ENCODE assay signal across 16 mouse cellular contexts in genomic region chr12:8898879-8899785, GRCm38 (mm10). TPM values are rescaled to one million over a fixed set of nuclear protein-coding genes. Genes with fewer than 3 reads are reported as not detected.
A peak's percentile ranks its signal among the peaks of the same experiment; 100 is the strongest.
DNase-seq lines count a peak whose midpoint lies in the region; ATAC-seq lines count a peak whose summit lies in the region.
"Had no signal": no experiment of that assay in that cellular context is flagged by ENCODE, and none has a peak within 500 bp of the region (broad histone marks: within the 10 kb centered on the region; RNA-seq: fewer than 3 reads in every experiment).

No protein-coding gene starts in this region.

- no peaks in the 10 kb centered on the region for H3K9me3 ChIP-seq in midbrain, embryonic 10.5 days (replicated peaks)
- H3K9me3 ChIP-seq in midbrain, embryonic 13.5 days: no peaks in the 10 kb centered on the region
- no peaks in the 10 kb centered on the region for H3K9me3 ChIP-seq in forebrain, embryonic 14.5 days (replicated peaks; ENCODE audit: control insufficient read depth, low read length)
- H3K9me3 ChIP-seq in limb, embryonic 13.5 days: no peaks in the 10 kb centered on the region
- H3K9me3 ChIP-seq in kidney, embryonic 14.5 days (ENCODE audit: control insufficient read depth, low read length): no peaks in the 10 kb centered on the region

- peak overlapping the region; percentile 76 for H3K27ac ChIP-seq in midbrain, embryonic 10.5 days (replicated peaks)
- H3K27ac ChIP-seq in midbrain, embryonic 13.5 days: no peak overlapping the region
- no peak overlapping the region for H3K27ac ChIP-seq in forebrain, embryonic 14.5 days (ENCODE audit: low read depth, low read length)
- peak overlapping the region; percentile 52; the same call in 1 of the 2 replicates for H3K27ac ChIP-seq in limb, embryonic 13.5 days
- no peak overlapping the region for H3K27ac ChIP-seq in kidney, embryonic 14.5 days (ENCODE audit: low read depth, low read length)
- H3K27ac ChIP-seq: layer of hippocampus, adult 2 months had no signal

- H3K4me1 ChIP-seq in midbrain, embryonic 10.5 days: peaks cover 42% of the 10 kb centered on the region
- peaks cover 18% of the 10 kb centered on the region for H3K4me1 ChIP-seq in midbrain, embryonic 13.5 days (replicated peaks)
- H3K4me1 ChIP-seq in forebrain, embryonic 14.5 days (ENCODE audit: control insufficient read depth, insufficient read depth, low read length): peaks cover 9% of the 10 kb centered on the region
- H3K4me1 ChIP-seq in limb, embryonic 13.5 days: peaks cover 43% of the 10 kb centered on the region
- H3K4me1 ChIP-seq in kidney, embryonic 14.5 days (ENCODE audit: control insufficient read depth, insufficient read depth, low read length): peaks cover 9% of the 10 kb centered on the region; the same call in 1 of the 2 replicates

- no peaks in the 10 kb centered on the region for H3K27me3 ChIP-seq in midbrain, embryonic 10.5 days (ENCODE audit: low read depth, poor library complexity, severe bottlenecking)
- H3K27me3 ChIP-seq in midbrain, embryonic 13.5 days: no peaks in the 10 kb centered on the region
- H3K27me3 ChIP-seq in forebrain, embryonic 14.5 days (replicated peaks; ENCODE audit: control insufficient read depth, insufficient read depth, low read length): no peaks in the 10 kb centered on the region
- H3K27me3 ChIP-seq in limb, embryonic 13.5 days: no peaks in the 10 kb centered on the region
- H3K27me3 ChIP-seq in kidney, embryonic 14.5 days (ENCODE audit: control insufficient read depth, insufficient read depth, low read length): no peaks in the 10 kb centered on the region

- no peak for DNase-seq in midbrain, embryonic 10.5 days (ENCODE audit: low spot score)
- peak; percentile 48 for DNase-seq in forebrain, embryonic 14.5 days (ENCODE audit: low spot score)
- no peak for DNase-seq in frontal cortex, postnatal 10 days (ENCODE audit: low spot score in 2 of 2)
- no peak for DNase-seq in cerebellum, adult 9-10 months
- DNase-seq: cerebellum, adult 18-20 months; gastrocnemius, postnatal 36 days; kidney, adult 2 months; lung, adult 18-20 months; right cerebral cortex, postnatal 25 days; thymus, postnatal 4 days had no signal

- H3K36me3 ChIP-seq in midbrain, embryonic 10.5 days: no peaks in the 10 kb centered on the region
- no peaks in the 10 kb centered on the region for H3K36me3 ChIP-seq in midbrain, embryonic 13.5 days
- H3K36me3 ChIP-seq in forebrain, embryonic 14.5 days (ENCODE audit: control insufficient read depth, insufficient read depth, low read length): no peaks in the 10 kb centered on the region
- no peaks in the 10 kb centered on the region for H3K36me3 ChIP-seq in limb, embryonic 13.5 days
- no peaks in the 10 kb centered on the region for H3K36me3 ChIP-seq in kidney, embryonic 14.5 days (ENCODE audit: control insufficient read depth, insufficient read depth, low read length)

- ATAC-seq in midbrain, embryonic 13.5 days: no peak
- peak; percentile 48; the same call in 1 of the 2 replicates for ATAC-seq in forebrain, embryonic 14.5 days
- no peak for ATAC-seq in limb, embryonic 13.5 days (ENCODE audit: low FRiP score, low read depth)
- ATAC-seq in kidney, embryonic 14.5 days (ENCODE audit: low FRiP score, low TSS enrichment): no peak

- 61% methylated on average over 19 of the region's 19 CpGs for WGBS in midbrain, embryonic 10.5 days
- 47% methylated on average over 19 of the region's 19 CpGs for WGBS in midbrain, embryonic 13.5 days
- WGBS in forebrain, embryonic 14.5 days: 44% methylated on average over 19 of the region's 19 CpGs
- 71% methylated on average over 19 of the region's 19 CpGs for WGBS in limb, embryonic 13.5 days
- 76% methylated on average over 19 of the region's 19 CpGs for WGBS in kidney, embryonic 14.5 days

- no peak overlapping the region for H3K4me3 ChIP-seq in midbrain, embryonic 10.5 days
- no peak overlapping the region for H3K4me3 ChIP-seq in midbrain, embryonic 13.5 days (replicated peaks)
- H3K4me3 ChIP-seq in forebrain, embryonic 14.5 days (ENCODE audit: low read depth, low read length): no peak overlapping the region
- H3K4me3 ChIP-seq in limb, embryonic 13.5 days: no peak overlapping the region
- H3K4me3 ChIP-seq in kidney, embryonic 14.5 days (ENCODE audit: low read length): no peak overlapping the region
- H3K4me3 ChIP-seq: erythroblast, embryonic 14.5 days; layer of hippocampus, adult 2 months; megakaryocyte, embryonic 14.5 days had no signal

- H3K9ac ChIP-seq in midbrain, embryonic 13.5 days (replicated peaks): no peak overlapping the region
- no peak overlapping the region for H3K9ac ChIP-seq in forebrain, embryonic 14.5 days (ENCODE audit: low read length)
- no peak overlapping the region for H3K9ac ChIP-seq in limb, embryonic 13.5 days
- no peak overlapping the region for H3K9ac ChIP-seq in kidney, embryonic 14.5 days (ENCODE audit: low read depth, low read length)

- no peak overlapping the region for H3K4me2 ChIP-seq in midbrain, embryonic 13.5 days (replicated peaks)
- H3K4me2 ChIP-seq in forebrain, embryonic 14.5 days (ENCODE audit: low read length): no peak overlapping the region
- no peak overlapping the region for H3K4me2 ChIP-seq in limb, embryonic 13.5 days (replicated peaks)
- H3K4me2 ChIP-seq in kidney, embryonic 14.5 days (replicated peaks; ENCODE audit: low read depth, low read length): no peak overlapping the region

RNA-seq across cellular contexts. Expression of gene Laptm4a, which starts 22.3 kb away (rescaled TPM):
- 144 and 174 TPM in 2 replicates for polyA plus RNA-seq in midbrain, embryonic 10.5 days (2016; fragmentation: Nextera tagmentation; extraction: Ambion mirVana)
- 207 and 221 TPM in 2 replicates for polyA plus RNA-seq in midbrain, embryonic 13.5 days (2015; fragmentation: Nextera tagmentation; extraction: Ambion mirVana)
- 192 and 199 TPM in 2 replicates for polyA plus RNA-seq in forebrain, embryonic 14.5 days (2014; fragmentation: Nextera tagmentation; extraction: Ambion mirVana)
- 391 and 410 TPM in 2 replicates for polyA plus RNA-seq in limb, embryonic 13.5 days (2015; fragmentation: Nextera tagmentation; extraction: Ambion mirVana)
- polyA plus RNA-seq in kidney, embryonic 14.5 days (2014; fragmentation: Nextera tagmentation; extraction: Ambion mirVana): 140 and 337 TPM in 2 replicates

RNA-seq across cellular contexts. Expression of gene Matn3, which starts 48.6 kb away (rescaled TPM):
- 2.7 and 4.7 TPM in 2 replicates for polyA plus RNA-seq in midbrain, embryonic 10.5 days (2016; fragmentation: Nextera tagmentation; extraction: Ambion mirVana)
- polyA plus RNA-seq in midbrain, embryonic 13.5 days (2015; fragmentation: Nextera tagmentation; extraction: Ambion mirVana): 0.16 and 0.17 TPM in 2 replicates
- 0.18 TPM in 1 of 2 replicates, not detected in the other for polyA plus RNA-seq in forebrain, embryonic 14.5 days (2014; fragmentation: Nextera tagmentation; extraction: Ambion mirVana)
- 31.5 and 36.3 TPM in 2 replicates for polyA plus RNA-seq in limb, embryonic 13.5 days (2015; fragmentation: Nextera tagmentation; extraction: Ambion mirVana)
- 0.11 and 0.37 TPM in 2 replicates for polyA plus RNA-seq in kidney, embryonic 14.5 days (2014; fragmentation: Nextera tagmentation; extraction: Ambion mirVana)
- polyA plus RNA-seq: erythroblast, embryonic 14.5 days; kidney, adult 2 months had no signal

Comparison
In these comparisons a context has a peak if more than half of its experiments do, and no peak if none do; other contexts are left out.
1. H3K27ac ChIP-seq: peak in midbrain, embryonic 10.5 days (single experiment) and limb, embryonic 13.5 days (single experiment); none in midbrain, embryonic 13.5 days (single experiment), forebrain, embryonic 14.5 days (single experiment) and kidney, embryonic 14.5 days (single experiment).